Mouse (Mus musculus): ENCODE results near the gene Hspa1l.
"Not testable (repeated sequence)": the region's sequence is repeated elsewhere in the genome, so short reads cannot be mapped to it uniquely, and the experiment has no call there.

Gene Hspa1l

GRCm38 (mm10) chr17:34972069-34972749 lies at the start of gene Hspa1l, which contains the start of gene Hspa1a:
TSS of gene Hspa1l (plus strand) at chr17:34972703.
TSS of gene Hspa1a (minus strand) at chr17:34972156.
- peak; percentile 91 for DNase-seq (ENCODE audit: low spot score)

- no peak for DNase-seq (ENCODE audit: low spot score)
These were observed 49.6 kb upstream of the Hspa1l start for GRCm38 (mm10) chr17:34922939-34923338.

- DNase-seq (ENCODE audit: low spot score) = no peak
These were observed 48.2 kb upstream of the Hspa1l start for GRCm38 (mm10) chr17:34924258-34924657.

DNA sequence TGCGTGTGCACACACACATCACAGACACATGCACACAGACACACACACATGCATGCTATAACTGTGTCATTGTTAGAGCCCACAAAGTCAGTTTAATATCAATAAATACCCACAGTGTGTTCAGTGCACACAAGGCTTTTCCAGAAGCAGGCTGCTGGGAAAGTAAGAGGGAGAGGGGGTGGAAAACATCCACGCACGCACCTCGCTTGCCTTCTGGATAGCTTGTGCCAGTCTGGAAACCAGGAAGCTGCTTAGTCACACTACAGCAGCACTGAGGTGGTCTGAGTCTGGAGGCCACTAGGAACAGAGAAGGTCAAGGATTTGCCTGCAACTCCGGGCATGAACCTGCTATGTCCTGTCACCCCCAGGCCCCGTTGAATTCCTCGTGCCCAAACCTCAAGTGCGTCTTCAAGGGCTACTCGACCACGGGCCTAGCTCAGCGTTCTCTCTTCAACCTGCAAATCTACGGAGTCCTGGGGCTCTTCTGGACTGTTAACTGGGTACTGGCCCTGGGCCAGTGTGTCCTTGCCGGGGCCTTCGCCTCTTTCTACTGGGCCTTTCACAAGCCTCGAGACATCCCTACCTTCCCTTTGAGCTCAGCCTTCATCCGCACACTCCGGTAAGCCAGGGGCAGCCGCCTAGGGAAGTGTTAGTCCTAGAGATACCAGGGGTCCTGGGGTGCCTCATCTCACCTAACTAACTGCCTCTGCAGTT lies 45.0 kb upstream of the Hspa1l start:
- no peak for DNase-seq (ENCODE audit: low spot score)

DNA sequence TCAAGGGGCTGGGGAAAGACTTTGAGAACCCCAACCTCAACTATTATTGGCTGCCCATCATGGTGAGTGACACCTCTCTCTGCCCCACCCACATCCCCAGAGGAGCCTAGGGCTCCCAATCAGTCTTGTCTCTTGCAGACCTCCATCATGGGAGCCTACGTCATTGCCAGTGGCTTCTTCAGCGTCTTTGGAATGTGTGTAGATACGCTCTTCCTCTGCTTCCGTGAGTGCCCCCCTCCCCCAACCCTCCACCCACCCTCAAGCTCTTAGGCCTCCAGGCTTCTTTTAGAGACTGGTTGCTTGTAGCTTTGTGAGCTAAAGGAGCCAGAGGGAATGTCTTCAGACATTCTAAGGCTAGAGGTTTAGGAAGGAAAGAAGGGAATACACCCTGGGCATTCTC lies 43.7 kb upstream of the Hspa1l start:
- no peak for DNase-seq (ENCODE audit: low spot score)

DNA sequence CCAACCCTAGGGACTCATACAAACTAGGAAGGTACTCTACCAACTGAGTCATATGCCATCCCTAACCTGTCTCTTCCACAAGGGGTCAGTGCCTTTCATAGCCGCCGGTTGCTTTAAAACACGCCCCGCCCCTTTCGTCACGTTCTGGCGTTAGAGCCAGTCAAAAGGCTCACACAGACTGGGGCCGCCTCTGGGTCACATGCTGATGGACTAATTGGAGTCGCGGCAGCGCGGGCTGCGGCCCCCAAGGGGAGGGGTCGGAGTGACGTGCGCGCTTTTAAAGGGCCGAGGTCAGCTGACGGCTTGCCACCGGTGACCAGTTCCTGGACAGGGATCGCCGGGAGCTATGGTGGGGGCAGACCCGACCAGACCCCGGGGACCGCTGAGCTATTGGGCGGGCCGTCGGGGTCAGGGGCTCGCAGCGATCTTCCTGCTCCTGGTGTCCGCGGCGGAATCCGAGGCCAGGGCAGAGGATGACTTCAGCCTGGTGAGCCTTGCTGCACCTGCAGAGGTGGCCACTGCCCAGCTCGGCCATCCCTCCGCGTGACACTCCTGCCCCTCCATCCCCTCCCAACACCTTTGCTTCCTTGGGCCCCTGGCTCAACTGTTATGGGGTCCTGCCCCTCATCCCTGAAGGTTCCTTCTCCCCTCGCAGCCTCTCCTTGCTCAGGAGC lies 41.3 kb upstream of the Hspa1l start, which contains the start of gene Neu1:
Gene Neu1 (plus strand): TSS at position 193 of the 674 bp plus-strand sequence.
- peak; percentile 99 for DNase-seq (ENCODE audit: low spot score)

GRCm38 (mm10) chr17:34931735-34932098 lies 40.8 kb upstream of the Hspa1l start:
- no peak for DNase-seq (ENCODE audit: low spot score)

GRCm38 (mm10) chr17:34932287-34932686 lies 40.2 kb upstream of the Hspa1l start:
- no peak for DNase-seq (ENCODE audit: low spot score)

- no peak for DNase-seq (ENCODE audit: low spot score)
These were observed 38.5 kb upstream of the Hspa1l start for GRCm38 (mm10) chr17:34934031-34934430.

DNA sequence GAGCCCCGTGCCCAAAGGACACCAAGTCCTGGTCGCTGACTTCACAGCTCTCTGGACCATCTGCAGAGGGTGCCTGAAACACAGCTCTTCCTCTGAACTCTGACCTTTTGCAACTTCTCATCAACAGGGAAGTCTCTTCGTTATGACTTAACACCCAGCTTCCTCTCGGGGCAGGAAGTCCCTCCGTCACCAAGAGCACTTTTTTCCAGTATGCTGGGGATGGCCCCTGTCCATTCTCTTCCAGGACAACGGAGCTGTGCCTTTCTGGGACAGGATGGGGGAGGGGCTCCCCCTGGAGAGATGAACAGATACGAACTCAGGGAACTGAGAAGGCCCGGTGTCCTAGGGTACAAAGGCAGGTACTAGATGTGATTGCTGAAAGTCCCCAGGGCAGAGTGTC lies 37.7 kb upstream of the Hspa1l start:
- DNase-seq (ENCODE audit: low spot score) = no peak

DNA sequence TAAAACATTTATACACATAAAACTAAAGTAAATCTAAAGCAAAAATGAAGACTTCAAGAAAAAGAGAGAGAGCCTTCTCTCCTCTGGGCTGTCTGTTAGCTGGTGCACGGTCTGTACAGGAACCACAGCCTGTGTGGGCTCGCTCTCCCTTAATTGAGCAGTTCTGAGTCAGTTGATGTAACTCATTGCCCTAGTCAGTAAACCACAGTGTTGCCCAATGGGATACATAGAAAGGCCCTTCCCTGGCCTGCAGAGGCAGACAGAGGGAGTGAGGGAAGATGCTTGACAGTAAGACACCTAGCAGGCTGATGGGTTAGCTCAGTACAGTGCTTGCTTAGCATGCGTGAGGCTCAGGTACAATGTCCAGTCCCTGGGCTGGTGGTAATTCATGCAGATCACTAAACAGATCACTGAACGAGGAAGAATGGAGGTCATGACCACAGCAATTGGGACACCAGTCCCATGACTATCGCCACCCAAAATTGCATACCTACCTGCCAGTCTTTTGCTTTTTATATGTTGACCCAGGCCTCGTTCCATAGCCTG lies 34.5 kb upstream of the Hspa1l start:
- DNase-seq (ENCODE audit: low spot score) = no peak

DNA sequence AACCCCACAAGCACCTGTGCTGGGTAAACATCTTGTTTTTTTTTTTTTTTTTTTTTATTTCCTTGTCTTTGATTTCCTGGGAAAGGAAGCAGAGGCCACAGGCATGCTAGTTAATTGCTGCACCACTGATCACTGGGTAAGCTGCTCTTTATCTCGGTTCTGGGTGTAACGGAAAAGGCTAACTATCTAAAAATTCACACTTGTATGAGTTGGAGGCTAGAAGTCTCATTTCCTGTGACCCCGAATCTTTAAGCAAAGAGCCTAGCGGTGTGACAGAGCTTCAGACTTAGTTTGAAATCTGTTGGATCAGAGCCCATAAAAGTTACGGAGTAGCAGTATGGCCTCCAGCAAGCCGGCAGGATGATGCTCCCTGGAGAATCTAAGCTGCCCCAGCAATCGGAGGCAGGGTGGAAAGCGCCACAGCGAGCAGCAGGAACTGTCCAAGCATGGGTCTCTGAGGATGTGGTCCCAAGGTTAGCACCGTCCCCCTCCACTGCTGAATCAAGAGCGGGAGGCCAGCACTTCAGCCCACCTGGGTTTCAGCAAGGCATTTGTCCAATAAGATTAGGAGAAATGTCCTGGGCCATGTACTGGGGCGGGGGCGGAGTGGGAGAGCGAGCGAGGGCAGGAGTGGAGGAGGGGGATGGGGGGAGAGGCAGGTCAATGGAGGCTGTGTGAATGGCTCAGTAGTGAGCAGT lies 31.0 kb upstream of the Hspa1l start:
- DNase-seq (ENCODE audit: low spot score) = no peak

DNA sequence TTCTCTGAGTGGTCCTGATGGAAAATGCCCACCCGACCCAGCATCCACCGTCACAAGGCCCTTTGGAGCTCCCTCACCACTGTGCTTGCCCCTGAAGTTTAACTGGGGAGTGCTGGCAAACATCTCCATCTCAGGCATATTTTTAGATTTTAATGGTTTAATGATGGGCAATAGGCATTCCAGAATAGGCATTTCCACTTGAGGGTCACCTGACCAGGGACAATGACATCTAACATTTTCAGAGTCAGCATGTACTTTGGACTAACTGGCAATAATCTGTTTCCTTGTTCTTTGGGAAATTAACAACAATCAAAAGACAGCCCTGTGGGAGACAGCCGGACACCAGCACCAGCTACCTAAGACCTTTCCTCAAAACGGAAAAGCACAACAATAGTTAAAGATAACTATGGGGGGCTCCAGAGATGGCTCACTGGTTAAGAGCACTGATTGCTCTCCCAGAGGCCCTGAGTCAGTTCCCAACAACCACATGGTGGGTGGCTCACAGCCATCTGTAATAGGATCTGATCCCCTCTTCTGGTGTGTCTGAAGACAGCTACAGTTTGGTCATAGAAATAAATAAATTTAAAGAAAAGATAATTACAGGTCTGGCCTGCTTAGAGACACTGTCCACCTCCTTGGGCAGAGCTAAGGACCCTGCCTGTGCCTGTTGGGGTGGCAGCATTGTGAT lies 29.2 kb upstream of the Hspa1l start:
- no peak for DNase-seq (ENCODE audit: low spot score)

GRCm38 (mm10) chr17:34944362-34944761 lies 28.1 kb upstream of the Hspa1l start:
- no peak for DNase-seq (ENCODE audit: low spot score)

DNA sequence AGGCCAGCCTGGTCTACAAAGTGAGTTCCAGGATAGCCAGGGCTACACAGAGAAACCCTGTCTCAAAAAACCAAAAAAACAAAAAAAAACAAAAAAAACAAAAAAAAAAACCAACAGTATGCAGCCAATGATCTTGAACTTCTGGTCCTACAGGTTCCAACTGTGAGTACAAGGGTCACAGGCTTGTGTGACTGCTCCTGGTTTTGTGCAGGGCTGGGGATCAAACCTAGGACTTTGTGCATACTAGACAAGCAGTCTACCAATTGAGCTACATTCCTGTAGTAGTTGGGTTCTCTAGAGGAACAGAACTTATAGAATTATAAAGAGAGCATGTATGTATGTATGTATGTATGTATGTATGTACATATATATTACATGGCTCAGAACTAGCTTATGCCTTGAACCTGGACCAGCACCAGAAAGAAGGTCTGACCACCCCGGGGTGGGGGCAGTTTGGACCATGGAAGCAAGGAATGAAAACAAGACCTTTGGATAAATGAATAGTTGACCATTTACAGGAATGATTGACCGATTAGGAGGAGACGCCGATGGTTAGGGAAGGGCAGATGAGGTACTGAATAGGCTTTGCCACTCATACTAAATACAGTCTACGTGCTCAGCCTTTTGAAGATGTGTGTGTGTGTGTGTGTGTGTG lies 25.9 kb upstream of the Hspa1l start:
- DNase-seq (ENCODE audit: low spot score) = no peak

- no peak for DNase-seq (ENCODE audit: low spot score)
These were observed 24.9 kb upstream of the Hspa1l start for GRCm38 (mm10) chr17:34947606-34948005.

- not testable (repeated sequence) for DNase-seq (ENCODE audit: low spot score)
These were observed 23.6 kb upstream of the Hspa1l start for GRCm38 (mm10) chr17:34948721-34949552.

DNA sequence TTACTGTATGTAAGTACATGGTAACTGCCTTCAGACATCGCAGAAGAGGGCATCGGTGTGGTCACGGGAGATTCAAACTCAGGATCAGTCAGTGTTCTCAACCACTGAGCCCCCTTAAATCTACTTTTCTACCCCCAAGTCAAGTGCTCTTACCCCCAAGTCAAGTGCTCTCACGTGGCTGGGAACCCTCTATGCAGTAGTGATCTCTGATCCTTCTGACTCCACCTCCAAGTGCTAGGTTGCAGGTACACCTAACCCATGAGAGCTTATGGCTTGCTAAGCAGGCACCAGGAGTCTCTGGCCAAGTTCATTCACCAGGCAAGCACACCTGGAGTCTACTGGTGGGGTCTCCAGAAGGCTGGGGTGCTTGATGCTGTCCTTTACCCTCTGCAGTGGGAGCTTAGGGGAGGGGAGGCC lies 22.9 kb upstream of the Hspa1l start:
- DNase-seq (ENCODE audit: low spot score) = no peak

DNA sequence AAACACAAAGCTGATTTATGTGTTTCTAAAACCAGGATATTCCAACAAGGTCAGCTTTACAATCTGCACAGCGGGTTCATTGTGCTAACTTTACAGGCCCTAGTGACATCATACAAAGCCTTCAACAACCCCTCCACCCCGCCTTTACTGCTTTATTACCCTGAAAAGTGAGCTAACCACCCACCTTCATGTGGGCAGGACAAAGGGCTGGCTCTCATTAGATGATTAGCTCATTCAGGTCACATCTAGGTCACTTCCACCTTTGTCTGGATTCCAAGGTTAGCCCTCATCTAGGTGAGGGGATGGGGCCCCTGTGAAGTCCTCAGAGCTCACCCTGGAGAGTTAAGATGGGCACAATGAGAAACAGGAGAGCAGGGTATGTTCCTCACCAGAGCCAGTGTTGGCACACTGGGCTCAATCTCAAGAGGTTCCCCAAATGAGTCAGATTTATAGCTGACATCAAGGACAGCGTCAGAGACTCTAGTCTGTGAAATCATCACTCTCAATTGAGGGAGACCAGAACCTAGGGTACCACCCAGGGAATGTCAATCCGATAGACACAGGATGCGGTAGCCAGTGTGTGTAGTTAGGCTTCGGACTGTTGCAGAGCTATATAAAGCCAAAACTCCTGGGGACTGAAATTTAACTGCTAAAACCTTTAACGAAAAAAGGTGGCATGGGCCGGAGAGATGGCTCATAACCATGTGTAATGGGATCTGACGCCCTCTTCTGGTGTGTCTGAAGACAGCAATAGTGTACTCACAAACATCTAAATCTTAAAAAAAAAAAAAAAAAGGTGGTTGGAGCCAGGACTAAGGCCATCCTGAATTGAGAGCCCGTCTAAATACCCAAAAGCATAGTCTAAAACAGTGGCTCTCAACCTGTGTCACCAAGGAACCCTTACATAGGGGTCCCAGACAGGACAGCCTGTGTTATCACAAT lies 21.7 kb upstream of the Hspa1l start:
- DNase-seq (ENCODE audit: low spot score) = no peak
